Mouse (Mus musculus) left cerebral cortex, adult 18-20 months (tissue): Measurements from ENCODE around the gene Bet1l. TPM values are rescaled to one million over a fixed set of nuclear protein-coding genes. Genes with fewer than 3 reads are reported as not detected.

Source experiments
- DNase-seq, 2 experiments: peaks; one replicate each; pipeline ENCODE4 v3.0.0; 2021 to 2022; ENCODE audit warnings: low spot score in 2 of 2, mixed read lengths in 1 of 2
- total RNA-seq, 2 experiments: library from RNA; stranded (reverse); gene quantifications; 2 replicates each; pipeline ENCODE4 v1.2.3; 2021

Bet1l gene
- total RNA-seq, 2 experiments from 2014 or later = 23.1 to 24.5 TPM

DNA sequence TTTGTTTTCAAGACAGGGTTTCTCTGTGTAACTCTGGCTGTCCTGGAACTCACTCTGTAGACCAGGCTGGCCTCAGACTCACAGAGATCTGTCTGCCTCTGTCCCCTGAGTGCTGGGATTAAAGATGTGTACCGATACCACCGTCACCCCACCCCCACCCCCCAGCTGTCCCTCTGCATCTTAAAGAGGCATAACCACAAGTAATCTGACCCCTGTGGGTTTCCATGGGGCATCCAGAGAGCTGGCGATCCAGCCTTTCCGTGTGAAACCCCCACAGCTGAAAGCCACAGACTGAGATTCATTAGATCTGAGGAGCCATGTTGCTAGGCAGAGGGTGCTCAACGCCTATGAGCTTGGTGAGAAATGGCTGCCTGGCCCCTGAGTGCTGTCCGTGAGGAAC is 2.6 kb upstream of the Bet1l start:
- DNase-seq = no peak

DNA sequence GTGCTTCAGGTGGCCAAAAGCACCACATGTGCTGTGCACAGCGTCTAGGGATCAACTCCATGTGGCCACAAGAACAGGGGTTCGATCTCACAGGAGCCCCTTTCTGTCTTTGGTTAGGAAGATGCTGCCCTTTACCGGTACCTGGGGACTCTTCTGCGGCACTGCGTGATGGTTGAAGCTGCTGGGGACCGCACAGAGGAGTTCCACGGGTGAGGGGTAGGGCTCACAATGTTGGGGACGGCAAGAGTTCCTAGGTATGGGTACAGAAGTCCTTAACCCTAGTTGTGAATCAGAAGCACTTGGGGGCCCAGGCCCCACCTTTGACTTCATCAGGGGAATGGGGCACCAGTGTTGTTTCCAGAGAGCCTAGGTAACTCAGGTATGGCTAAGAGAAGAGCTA is 1.4 kb upstream of the Bet1l start:
- DNase-seq = no peak

DNA sequence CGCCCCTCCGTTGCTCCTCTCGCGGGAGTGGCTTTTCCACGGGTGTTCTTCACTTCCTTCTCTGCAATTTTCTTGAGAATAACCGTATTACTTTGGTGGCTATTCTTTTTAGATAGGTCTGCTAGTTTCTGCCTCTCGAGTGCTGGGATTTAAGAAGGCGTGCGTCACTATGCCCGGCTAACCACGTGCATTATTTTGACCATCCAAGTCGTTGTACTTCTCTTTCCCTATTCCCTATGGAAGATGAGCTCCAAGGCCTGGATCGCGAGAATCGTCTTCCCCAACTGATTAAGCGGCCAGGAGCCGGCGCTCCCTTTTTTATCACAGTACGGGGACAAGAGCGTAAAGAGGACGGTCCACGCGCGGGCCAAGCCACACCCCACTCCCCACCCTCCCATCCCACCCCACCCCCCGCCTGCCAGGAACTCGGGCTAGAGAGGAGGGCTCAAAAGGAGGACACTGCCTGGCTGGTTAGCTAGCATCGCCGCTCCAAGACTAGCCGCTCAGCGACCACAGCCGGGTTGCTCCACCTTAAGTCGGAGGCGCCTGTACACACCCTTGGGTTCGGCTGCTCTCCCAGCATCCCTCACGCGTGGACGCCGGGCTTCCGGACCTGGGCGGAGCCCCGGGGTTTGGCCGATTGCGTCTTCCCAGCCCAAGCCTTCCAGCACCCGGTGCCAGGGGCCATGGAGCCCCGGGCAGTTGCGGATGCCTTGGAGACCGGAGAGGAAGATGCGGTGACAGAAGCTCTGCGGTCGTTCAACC is 410 bp downstream of the Bet1l start, which contains the start of gene Ric8a:
Gene Ric8a (plus strand): TSS at position 173 of the 765 bp plus-strand sequence.
- peak; percentile 87 to 93 for DNase-seq

- peak; percentile 74 to 82 for DNase-seq
Observed at GRCm38 (mm10) chr7:140855860-140856784, 1.3 kb downstream of the Bet1l start, which contains the start of gene Gm45785. TSS of gene Gm45785 (minus strand) at chr7:140856331.

DNA sequence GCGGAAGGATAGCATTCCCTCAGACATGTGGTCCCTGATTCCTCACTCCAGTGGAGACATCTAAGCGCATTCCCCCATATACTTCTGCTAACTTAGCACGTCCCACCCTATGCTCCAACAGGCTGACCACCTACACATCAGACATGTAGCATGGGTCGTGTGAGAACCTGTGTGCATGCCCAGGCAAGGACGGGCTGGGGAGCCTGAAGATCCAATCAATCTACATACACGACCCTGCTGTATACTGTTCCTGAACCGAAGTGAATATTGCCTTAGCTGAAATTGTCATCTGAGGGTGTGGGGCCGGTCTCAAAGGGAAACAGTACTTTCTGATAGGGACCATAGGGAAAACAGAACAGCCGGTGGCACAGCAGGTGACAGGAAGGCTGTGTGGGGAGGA is 2.2 kb downstream of the Bet1l start:
- no peak for DNase-seq

DNA sequence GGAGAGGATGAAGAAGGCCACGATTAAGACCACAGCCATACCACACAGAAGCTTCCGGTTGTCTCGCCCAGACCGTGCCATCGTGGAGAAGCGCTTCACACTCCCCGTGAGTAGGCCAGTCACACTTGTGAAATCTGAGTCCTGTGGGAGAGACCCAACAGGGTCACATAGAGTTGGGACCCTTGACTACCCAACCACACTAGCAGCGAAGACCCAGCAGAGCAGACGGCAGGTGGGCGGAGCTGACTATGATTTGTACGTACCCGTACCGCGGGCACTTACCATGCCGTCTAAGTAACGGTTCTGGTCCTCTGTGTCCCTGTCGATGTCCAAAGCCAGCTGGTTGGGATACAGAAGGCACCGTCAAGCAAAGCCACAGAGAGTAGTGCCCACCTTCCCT is 2.9 kb downstream of the Bet1l start:
- no peak for DNase-seq

- DNase-seq = no peak
Observed at GRCm38 (mm10) chr7:140853386-140853785, 4.0 kb downstream of the Bet1l start.

DNA sequence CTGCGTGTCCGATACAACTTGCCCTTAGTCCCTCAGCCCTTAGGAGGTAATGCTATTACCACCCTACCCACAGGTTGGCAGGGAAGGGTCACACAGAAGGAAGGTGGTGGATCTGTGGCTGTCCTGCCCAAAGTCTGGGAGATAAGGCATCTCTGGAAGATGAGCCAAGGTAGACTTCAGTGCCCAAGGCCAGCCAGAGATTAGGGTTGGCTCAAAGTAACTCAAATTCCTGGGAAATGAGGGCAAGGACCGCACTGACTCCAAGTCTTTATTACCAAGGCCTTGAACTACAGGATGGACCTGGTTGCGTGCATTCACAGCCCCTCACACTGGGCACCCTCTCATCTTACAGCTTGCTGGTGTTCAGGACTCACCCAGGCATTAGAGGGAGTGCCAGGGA is 5.5 kb downstream of the Bet1l start:
- no peak for DNase-seq

GRCm38 (mm10) chr7:140848591-140848990 is 8.8 kb downstream of the Bet1l start:
- no peak for DNase-seq

DNA sequence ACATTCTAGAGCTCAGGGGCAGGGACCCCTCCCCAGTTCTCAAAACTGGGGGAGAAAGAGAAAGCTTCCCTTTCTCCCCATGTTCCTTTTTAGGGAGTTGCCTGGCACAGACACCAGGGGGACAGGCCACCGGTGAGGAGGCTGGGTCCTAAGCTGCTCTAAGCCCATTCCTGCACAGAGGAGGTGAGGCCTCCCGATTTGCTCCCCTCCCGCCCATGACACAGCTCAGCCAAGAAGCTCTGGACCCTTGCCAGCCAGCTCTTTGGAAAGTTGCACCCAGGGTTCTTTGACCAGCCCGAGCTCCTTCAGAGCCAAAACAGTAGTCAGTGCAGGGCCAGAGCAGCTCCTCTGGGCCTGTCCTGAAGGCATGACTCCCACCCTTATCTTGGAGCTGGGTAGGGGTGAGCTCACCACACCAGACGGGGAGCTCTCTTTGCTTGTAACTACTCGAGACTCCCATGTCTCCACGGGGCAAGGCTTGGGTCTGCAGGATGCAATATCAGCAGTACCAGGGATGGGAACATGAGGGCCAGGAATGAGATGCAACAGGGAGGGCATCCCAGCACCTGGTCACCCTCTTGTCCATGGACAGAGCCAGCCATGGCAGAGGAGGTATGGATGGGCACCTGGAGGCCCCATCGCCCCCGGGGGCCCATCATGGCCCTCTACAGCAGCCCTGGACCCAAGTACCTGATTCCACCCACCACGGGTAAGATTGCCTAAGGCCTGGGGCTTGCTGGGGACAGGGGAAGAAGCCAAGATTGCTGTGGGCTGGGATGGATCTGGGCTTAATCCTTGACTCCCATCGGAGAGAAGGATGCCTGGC is 9.4 kb downstream of the Bet1l start, which contains the start of gene Odf3:
Gene Odf3 (plus strand): TSS at position 51 of the 826 bp plus-strand sequence.
- no peak for DNase-seq

GRCm38 (mm10) chr7:140846676-140847075 is 10.7 kb downstream of the Bet1l start:
- no peak for DNase-seq

GRCm38 (mm10) chr7:140845683-140846082 is 11.7 kb downstream of the Bet1l start:
- no peak for DNase-seq

GRCm38 (mm10) chr7:140844905-140845665 is 12.3 kb downstream of the Bet1l start, which contains the start of gene Scgb1c1:
TSS of gene Scgb1c1 (plus strand) at chr7:140845547.
- peak; percentile 90 to 97 for DNase-seq

DNA sequence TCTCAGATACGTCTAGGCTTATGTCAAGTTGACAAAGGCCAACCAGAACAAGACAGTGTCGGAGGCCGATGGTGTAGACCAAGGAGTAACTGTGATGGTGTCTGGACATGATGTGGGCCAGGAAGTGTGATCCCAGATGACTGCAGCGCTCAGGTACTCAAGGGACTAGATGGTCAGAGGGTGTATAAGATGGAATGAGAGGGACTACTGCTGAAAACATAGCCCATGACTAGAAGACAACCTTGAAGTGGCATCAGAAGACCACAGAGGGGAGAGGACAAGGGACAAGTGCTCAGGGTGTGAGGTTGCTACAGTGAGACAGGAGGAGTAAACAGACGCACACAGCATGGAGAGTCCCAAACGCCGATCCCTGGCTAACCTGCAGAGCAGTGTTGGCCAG is 13.6 kb downstream of the Bet1l start:
- no peak for DNase-seq

GRCm38 (mm10) chr7:140840750-140841735 is 16.3 kb downstream of the Bet1l start:
- no peak for DNase-seq

DNA sequence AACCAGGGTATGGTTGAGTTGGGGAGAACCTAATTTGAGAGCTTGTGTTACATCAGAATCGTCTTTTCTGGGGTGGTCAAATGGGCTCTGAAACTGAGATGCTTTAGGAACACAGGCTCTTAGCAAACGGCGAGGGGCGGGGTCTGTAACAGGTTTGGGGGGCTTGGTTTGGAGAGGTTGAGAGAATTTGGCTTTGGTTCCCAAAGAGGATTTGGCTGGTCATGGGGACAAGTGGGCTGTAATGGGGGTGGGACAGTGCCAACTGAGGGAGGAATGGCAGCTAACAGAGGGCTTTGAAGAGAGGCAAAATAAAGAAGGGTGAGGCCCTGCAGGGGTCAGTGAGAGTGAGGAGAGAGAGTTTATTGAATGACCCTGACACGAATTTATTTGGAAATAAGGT is 17.8 kb downstream of the Bet1l start:
- DNase-seq = no peak

DNA sequence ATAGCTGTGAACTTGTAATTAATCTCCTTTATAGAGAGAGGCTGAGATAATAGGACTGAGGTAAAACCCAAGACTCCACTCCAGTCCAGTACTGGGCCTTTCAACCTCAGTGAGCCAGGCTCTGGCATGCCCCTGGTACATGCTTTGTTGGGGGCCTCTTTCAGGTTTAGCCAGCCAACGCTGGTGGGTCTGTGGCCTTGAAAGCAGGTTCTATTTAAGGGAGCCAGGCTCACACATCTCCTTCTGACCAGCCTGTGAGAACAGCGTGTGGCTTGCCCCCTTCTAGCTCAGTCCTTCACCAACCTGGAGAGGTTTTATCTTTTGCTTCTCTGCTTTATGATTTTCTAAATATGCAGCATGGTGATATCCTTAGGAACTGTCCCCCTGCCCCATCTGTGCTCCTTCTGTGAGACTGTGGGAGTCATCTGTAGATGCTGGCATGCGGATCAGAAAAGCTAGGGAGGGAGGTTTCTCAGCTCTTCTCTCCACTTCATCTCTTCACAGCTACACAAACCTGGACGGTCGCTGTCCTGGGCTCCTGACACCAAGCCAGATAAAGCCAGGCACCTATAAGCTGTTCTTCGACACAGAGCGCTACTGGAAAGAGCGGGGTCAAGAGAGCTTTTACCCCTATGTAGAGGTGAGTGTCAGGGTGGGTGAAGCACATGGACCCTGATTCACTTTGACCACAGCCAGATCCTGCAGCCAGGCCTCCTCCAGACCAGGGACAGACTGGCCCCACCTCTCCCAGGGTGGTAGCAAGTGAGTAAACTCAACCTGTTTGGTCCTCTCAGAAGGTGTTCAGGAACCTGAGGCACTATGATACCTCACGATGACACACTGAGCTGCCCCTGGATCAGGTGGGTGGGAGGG is 20.9 kb downstream of the Bet1l start:
- DNase-seq = peak; percentile 28 to 49

DNA sequence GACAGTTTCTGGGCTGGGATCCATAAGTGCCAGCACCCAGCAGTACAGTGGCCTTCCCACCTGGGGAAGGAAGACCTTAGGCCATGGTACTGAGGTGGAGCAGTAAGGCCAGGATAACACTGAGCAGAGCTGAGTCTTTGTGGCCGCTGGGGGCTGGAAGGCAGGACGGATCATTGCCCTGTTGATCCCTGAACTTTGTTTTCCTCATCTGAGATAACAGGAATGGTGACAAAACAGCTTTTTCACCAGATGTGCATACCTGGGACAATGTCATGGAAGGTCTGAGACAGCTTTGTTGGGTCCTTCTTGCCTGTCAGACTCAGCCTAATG is 21.7 kb downstream of the Bet1l start:
- DNase-seq = no peak
